Mouse (Mus musculus) gastrocnemius, postnatal 36 days (tissue): ENCODE results near the gene Leng8. TPM values are rescaled to one million over a fixed set of nuclear protein-coding genes. Genes with fewer than 3 reads are reported as not detected.
"Not testable (repeated sequence)": the region's sequence is repeated elsewhere in the genome, so short reads cannot be mapped to it uniquely, and the experiment has no call there.

Source experiments
- DNase-seq, 2 experiments: peaks; one replicate each; pipeline ENCODE4 v3.0.0; 2022
- intact Hi-C: fragments of 180-260 bp; cut with DNase I; formaldehyde crosslinking; loops from one replicate; pipeline ENCODE4 v1.15.1; 2025
- total RNA-seq, 2 experiments: library from RNA; stranded (reverse); gene quantifications; 2 replicates each; pipeline ENCODE4 v1.2.3; 2021

Leng8 gene
- total RNA-seq, 2 experiments from 2014 or later = 32.8 to 43.8 TPM

GRCm38 (mm10) chr7:4144766-4145551 is 8.1 kb downstream of the Leng8 start:
- intact Hi-C loops = loop anchor here (5.0 to 10.0 kb wide), 2 partner anchors 43 to 360 kb away; partner anchors contain the start of gene Ppp1r12c
- no peak for DNase-seq

- DNase-seq = no peak
- intact Hi-C loops = loop anchor here (5.0 to 10.0 kb wide), 2 partner anchors 43 to 359 kb away; partner anchors contain the start of gene Ppp1r12c
Observed at GRCm38 (mm10) chr7:4145552-4146190, 8.8 kb downstream of the Leng8 start.

GRCm38 (mm10) chr7:4146241-4147180 is 9.7 kb downstream of the Leng8 start:
- intact Hi-C loops = loop anchor here (5.0 to 10.0 kb wide), 2 partner anchors 44 to 358 kb away; partner anchors contain the start of gene Ppp1r12c
- DNase-seq = no peak

- intact Hi-C loops = loop anchor here (5.0 to 10.0 kb wide), 2 partner anchors 45 to 357 kb away; partner anchors contain the start of gene Ppp1r12c
- DNase-seq = no peak
Observed at GRCm38 (mm10) chr7:4147371-4147770, 10.5 kb downstream of the Leng8 start.

- intact Hi-C loops = loop anchor here (5.0 to 10.0 kb wide), 2 partner anchors 46 to 357 kb away; partner anchors contain the start of gene Ppp1r12c
- DNase-seq = no peak
Observed at GRCm38 (mm10) chr7:4147836-4148235, 11.0 kb downstream of the Leng8 start.

DNA sequence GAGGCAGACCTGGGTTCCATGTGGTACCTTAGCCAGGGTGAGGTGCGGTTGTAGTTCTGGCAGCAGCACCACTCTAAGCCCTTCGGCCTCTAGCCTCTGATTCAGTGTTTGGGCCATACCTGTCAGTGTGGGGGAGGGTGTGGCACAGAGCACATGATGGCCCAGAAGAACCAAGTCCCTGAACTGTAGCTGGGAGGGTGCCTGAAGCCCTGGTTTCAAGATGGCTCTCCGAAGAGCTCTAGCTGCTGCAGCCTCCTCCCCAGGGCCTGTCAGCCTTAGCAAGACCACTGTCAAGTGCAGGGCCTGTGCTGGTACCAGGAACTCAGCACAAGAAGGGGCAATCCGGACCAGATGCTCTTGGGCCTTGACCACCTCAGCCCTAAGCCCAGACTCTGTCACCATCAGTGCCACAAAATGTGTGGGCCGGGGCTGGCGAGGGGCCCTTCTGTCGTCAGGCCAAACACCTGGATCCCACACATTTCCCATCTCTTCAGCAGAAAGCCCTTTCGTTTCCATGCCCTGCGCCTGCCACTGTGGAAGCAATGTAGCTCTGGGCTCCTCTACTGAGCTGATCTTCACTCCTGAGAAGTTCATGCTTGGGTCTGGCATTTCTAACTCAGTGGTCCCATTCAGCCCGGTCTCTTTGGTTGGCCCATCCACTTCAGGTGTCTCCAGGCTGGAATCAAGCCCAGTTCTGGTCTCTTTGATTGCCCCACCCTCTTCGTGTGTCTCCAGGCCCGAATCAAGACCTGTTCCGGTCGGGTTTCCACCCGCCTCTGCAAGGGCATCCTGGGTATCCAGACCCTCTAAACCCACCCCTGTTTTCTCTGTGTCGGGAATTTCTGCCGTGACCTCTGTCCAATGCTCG is 11.7 kb downstream of the Leng8 start:
- intact Hi-C loops = loop anchor here (5.0 to 10.0 kb wide), 2 partner anchors 46 to 356 kb away; partner anchors contain the start of gene Ppp1r12c
- DNase-seq = no peak

DNA sequence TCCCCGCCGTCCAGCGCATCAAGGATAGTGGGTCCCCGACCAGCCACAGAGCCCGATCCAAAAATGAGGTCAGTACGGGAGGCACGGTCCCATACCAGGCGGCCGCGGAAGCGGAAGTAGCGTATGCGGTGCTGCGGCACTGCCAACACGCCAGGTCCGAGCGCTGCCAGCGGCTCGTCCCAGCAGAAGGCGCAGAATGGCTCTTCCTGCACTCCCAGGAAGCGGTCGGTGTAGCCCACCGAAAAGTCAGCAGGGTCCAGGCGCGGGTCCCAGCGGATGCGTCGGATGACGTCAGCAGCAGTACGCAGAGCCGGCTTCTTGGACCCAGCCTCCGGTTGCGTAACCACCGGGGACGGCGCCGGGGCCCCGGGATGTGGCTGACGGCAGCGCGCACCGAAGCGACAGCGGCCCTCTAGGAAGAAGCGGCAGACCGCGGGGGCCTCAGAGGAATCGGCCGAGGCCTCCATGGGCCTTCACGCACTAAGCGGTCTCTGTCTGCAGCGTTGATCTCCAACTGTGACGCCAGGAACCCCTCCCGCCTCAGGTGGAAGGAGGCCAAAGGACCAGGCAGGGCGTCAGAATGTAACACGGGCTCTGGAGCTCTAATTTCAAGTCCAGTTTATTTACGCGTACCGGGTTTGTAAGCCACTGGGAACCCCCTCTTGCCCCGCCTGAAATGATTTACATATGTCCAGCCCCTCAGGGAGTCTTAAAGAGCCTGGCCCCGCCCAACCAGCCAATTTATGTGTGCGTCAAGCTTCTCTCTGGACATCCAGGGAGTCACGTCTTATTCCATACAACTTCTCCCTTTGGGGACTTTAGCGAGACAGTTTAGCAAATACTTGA is 12.6 kb downstream of the Leng8 start:
- peak; percentile 77 to 87 for DNase-seq
- intact Hi-C loops = loop anchor here (5.0 to 10.0 kb wide), 2 partner anchors 47 to 355 kb away; partner anchors contain the start of gene Ppp1r12c

GRCm38 (mm10) chr7:4150059-4150541 is 13.3 kb downstream of the Leng8 start, which contains the start of gene Leng9:
Gene Leng9 (minus strand): TSS chr7:4150374.
- intact Hi-C loops = no loop called here
- DNase-seq = peak in 1 of 2 experiments; percentile 49

DNA sequence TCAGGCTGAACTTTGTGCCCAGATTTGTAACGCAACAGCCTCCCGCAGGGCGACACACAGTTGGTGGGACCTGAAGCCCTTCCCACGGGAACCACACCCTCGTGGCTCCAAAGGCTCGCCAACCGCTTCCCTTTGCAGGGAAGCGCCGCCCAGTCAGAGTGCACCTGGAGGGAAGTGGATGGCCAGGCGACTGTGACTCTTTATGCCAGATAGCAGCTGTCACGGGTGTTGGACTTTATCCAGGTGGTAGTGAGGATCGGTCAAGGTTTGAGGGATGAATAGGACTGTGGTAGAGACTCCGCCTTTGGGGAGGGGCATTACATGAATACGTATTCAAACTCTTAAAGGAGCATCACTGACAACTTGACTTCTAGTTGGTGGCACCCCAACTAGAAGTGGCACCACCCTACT is 14.0 kb downstream of the Leng8 start:
- peak in 1 of 2 experiments; percentile 44 for DNase-seq
- intact Hi-C loops = no loop called here

GRCm38 (mm10) chr7:4151241-4151640 is 14.4 kb downstream of the Leng8 start:
- DNase-seq = no peak
- intact Hi-C loops = no loop called here

GRCm38 (mm10) chr7:4154356-4154755 is 17.5 kb downstream of the Leng8 start:
- DNase-seq = no peak
- intact Hi-C loops = no loop called here

- DNase-seq = no peak
- intact Hi-C loops = no loop called here
Observed at GRCm38 (mm10) chr7:4154976-4155375, 18.1 kb downstream of the Leng8 start.

GRCm38 (mm10) chr7:4161596-4161995 is 24.8 kb downstream of the Leng8 start:
- DNase-seq, intact Hi-C loops: not testable (repeated sequence)

GRCm38 (mm10) chr7:4163571-4164072 is 26.8 kb downstream of the Leng8 start:
- intact Hi-C loops = no loop called here
- peak in 1 of 2 experiments; percentile 7 for DNase-seq

GRCm38 (mm10) chr7:4164090-4164910 is 27.5 kb downstream of the Leng8 start, which contains the start of gene Cdc42ep5:
Gene Cdc42ep5 (minus strand): TSS chr7:4164860.
- intact Hi-C loops = no loop called here
- DNase-seq = peak; percentile 49 to 55

DNA sequence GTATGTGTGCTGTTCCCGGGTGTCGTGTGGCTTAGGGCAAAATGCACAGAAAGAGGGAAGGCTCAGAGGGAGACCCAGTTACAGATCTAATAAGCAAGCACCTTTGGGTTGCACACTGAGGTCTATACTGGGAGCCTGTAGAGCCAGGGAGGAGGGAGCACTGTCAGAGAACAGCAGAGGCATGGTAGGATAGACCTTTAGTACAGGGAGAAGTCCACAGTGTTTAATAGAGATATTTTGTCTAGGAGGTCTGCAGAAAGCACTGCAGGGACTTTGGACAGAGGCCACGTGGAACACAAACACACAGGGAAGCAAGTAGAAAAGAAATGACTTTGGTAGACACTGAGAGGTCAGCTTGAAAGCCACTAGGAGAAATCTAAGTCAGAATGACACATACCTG is 28.4 kb downstream of the Leng8 start:
- intact Hi-C loops = no loop called here
- no peak for DNase-seq

DNA sequence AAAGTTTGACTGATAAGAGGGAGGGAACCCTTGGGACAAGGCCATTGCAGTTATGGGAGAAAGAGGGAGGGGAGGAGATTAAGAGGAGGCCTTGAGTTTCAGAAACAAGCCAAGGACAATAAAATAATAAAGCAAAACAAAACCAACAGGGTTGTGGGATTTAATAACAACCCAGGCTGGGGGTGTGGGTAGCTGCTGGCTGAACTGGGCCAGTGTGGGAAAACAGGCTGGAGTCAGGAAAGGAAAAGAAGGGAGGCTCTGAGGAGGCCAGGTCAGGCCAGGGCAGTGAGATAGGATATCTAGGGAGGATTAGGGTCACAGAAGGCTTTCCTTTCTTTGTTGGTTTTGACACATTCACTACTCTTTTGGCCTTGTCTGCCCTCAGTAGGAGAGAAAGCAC is 30.3 kb downstream of the Leng8 start:
- DNase-seq = no peak
- intact Hi-C loops = no loop called here
